Mouse (Mus musculus) limb, embryonic 11.5 days (tissue): ENCODE data around the gene Cfap99. TPM values are rescaled to one million over a fixed set of nuclear protein-coding genes. Genes with fewer than 3 reads are reported as not detected.
A peak's percentile ranks its signal among the peaks of the same experiment; 100 is the strongest.

Experiments used
- ATAC-seq: fragments of 200-750 bp; cut with Nextera tagmentation; 2 replicates; pipeline ENCODE4 v1.8.0; 2017; ENCODE audit warnings: low read depth; ENCODE audit not compliant: insufficient number of reproducible peaks, low FRiP score, low TSS enrichment
- DNase-seq: peaks from one replicate; pipeline ENCODE4 v3.0.0-alpha.2; 2015; ENCODE audit warnings: low spot score
- H3K27ac ChIP-seq: fragments of 300-500 bp; sonication (generic); replicated peaks from 2 replicates; pipeline ENCODE4 v1.5.1; 2014; ENCODE audit warnings: low read depth, mild to moderate bottlenecking, low read length
- H3K27me3 ChIP-seq: fragments of 300-500 bp; sonication (generic); 2 replicates; pipeline ENCODE4 v1.6.1; 2014; ENCODE audit warnings: mild to moderate bottlenecking, low read length, mixed read lengths; ENCODE audit not compliant: control insufficient read depth, insufficient read depth
- H3K36me3 ChIP-seq: fragments of 300-500 bp; sonication (generic); 2 replicates; pipeline ENCODE4 v1.6.1; 2014; ENCODE audit warnings: mild to moderate bottlenecking, low read length, moderate library complexity, mixed read lengths; ENCODE audit not compliant: control insufficient read depth, insufficient read depth
- H3K4me1 ChIP-seq: fragments of 300-500 bp; sonication (generic); 2 replicates; pipeline ENCODE4 v1.6.1; 2014; ENCODE audit warnings: low read length, mixed read lengths; ENCODE audit not compliant: control insufficient read depth, insufficient read depth
- H3K4me2 ChIP-seq: fragments of 300-500 bp; sonication (generic); 2 replicates; pipeline ENCODE4 v1.6.1; 2014; ENCODE audit warnings: low read depth, mild to moderate bottlenecking, moderate library complexity; ENCODE audit not compliant: severe bottlenecking
- H3K4me3 ChIP-seq: fragments of 300-500 bp; sonication (generic); 2 replicates; pipeline ENCODE4 v1.5.1; 2014; ENCODE audit warnings: low read depth, low read length
- H3K9ac ChIP-seq: fragments of 300-500 bp; sonication (generic); 2 replicates; pipeline ENCODE4 v1.6.1; 2014; ENCODE audit warnings: mild to moderate bottlenecking, low read length
- H3K9me3 ChIP-seq: fragments of 300-500 bp; sonication (generic); 2 replicates; pipeline ENCODE4 v1.6.1; 2016; ENCODE audit warnings: low read length; ENCODE audit not compliant: control insufficient read depth
- WGBS: fragments of 180-500 bp; shearing (Covaris S2); extraction: QIAGEN DNeasy Blood & Tissue Kit; methylation state at CpG from one replicate; pipeline ENCODE4 v1.1.7; 2014; 5-methylcytosine and 5-hydroxymethylcytosine counted together
- polyA plus RNA-seq: library from polyadenylated mRNA; unstranded; fragments of >200 nt; fragmentation: Nextera tagmentation; extraction: Ambion mirVana; gene quantifications from 2 replicates; pipeline ENCODE4 v1.2.1, GENCODE M21; 2014

Cfap99 gene
- polyA plus RNA-seq, 1 experiment from 2014 or later, result not detected

DNA sequence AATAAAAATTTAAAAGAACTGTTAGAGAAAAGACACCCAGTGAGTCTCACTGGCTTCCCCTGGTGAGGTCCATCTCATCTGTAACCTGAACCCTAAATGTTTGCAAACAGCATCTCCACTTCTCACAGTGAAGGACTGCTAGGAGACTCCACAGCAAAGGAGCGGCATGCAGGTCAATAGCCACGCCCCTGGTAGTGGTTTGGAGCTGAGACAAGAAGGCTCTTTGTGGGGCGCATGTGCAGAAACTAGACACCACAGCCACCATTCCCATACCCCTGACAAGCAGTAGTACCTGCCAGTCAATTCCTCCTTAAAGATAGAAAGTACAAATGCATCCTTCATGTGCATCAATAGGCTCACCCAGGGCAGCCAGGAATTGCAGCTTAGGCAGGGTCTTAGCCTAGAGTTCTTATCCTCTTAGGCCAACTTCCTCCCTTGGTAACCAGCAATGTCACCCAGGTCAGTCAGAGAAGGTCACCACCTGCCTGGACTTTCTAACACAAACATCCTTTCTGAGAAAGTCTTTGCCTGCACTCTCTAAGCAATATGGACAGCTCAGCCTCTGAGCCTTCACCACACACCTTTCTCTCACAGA, 4.1 kb upstream of the Cfap99 start:
- Histone ChIP-seq H3K36me3 (no peaks in the 10 kb centered on the region), H3K9me3 (no peaks in the 10 kb centered on the region), H3K4me2 (no peak overlapping the region), H3K4me1 (peaks cover 4% of the 10 kb centered on the region; the same call in 1 of the 2 replicates), H3K27ac (no peak overlapping the region), H3K4me3 (no peak overlapping the region), H3K9ac (no peak overlapping the region), H3K27me3 (peaks cover 44% of the 10 kb centered on the region)
- ATAC-seq, result no peak
- WGBS, result 43% methylated on average over 3 of the region's 3 CpGs
- no peak for DNase-seq

DNA sequence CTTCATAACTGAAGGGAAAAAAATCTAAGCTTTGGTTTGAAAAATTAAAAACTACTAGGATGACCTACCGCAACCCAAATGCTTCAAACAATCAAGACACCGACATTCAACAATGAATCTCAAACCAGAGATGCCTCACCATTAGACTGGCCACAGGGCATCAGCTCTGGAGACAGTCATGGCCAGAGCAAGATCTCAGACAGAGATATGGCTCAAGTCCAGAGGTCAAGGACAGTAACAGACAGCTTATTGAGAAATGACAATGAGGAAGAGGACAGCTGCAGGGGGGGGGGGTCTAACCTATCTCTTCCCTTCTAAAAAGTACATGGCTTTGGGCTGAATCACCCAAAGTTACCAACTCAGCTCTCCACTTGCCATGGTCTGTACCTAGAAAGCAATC, 3.1 kb upstream of the Cfap99 start:
- H3K36me3 ChIP-seq, result no peaks in the 10 kb centered on the region
- DNase-seq, result no peak
- WGBS, result 90% methylated on average over 2 of the region's 2 CpGs
- ATAC-seq, result no peak
- H3K27me3 ChIP-seq, result peaks cover 48% of the 10 kb centered on the region
- no peak overlapping the region for H3K4me3 ChIP-seq
- H3K4me1 ChIP-seq, result peaks cover 4% of the 10 kb centered on the region; the same call in 1 of the 2 replicates
- H3K27ac ChIP-seq, result no peak overlapping the region
- no peak overlapping the region for H3K9ac ChIP-seq
- no peak overlapping the region for H3K4me2 ChIP-seq
- no peaks in the 10 kb centered on the region for H3K9me3 ChIP-seq

DNA sequence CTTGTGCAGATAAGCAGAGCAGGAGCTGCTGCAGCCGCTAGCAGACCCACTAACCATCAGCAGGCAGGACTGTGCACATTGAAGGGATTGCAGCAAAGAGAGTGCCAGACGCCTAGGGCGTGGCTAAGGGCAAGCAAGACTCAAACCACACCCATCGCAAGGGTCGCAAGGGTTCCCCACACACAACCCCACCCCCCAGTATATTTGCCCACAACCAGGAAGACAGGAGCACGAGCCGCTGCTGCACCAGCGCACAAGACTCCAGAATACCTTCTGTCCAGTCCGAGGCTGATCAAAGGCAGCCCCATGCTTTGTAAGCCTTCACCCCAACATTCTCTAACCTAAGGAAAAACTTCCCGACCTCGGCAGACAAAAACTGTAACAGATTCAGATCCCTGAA, 1.9 kb upstream of the Cfap99 start:
- Histone ChIP-seq H3K9me3 (no peaks in the 10 kb centered on the region), H3K9ac (no peak overlapping the region), H3K27ac (no peak overlapping the region), H3K4me1 (peaks cover 4% of the 10 kb centered on the region; the same call in 1 of the 2 replicates), H3K4me2 (peak overlapping the region; percentile 95), H3K27me3 (peaks cover 48% of the 10 kb centered on the region), H3K4me3 (no peak overlapping the region), H3K36me3 (no peaks in the 10 kb centered on the region)
- WGBS, result 3% methylated on average over 11 of the region's 11 CpGs
- DNase-seq (peak; percentile 36), ATAC-seq (no peak)

DNA sequence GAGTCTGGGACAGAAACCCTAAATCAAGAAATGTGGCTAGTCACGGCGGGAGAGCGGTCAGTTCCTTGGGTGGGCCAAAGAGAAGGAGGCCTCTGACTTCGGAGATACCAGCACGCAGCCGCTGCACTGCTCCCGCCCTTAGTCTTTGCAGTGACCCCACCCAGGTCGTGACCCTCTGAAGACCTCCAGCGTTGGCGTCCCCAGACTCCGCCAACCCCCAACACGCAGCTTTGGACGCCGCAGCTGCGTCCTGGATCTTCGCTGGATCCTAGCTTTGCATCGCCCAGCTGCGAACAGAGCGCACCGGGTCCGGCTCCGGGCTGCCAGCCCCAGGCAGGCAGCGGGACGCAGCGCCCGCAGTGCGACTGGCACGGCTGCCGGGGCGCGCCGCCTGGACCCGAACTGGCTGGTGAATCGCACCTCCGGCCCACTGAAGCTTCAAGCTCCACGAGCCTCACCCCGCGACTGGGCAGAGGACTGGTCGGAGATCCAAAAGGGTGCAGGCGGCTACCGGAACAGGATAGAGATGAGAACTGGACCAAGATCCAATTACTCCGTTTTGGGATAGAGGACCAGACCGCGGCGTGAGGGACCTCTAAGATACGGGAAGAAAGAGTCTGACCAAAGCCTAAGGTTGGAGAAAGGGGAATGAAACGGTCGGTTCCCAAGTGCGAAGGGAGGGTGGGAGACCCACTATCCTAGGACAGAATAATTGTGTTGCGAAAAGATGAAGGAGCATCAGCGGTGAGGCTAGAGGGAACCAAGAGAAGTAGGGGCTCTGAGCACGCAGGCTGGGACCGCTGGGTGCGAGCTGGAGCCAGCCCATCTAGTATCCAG, 1.2 kb upstream of the Cfap99 start:
- no peak for ATAC-seq
- Histone ChIP-seq H3K9ac (no peak overlapping the region), H3K27me3 (peaks cover 48% of the 10 kb centered on the region)

DNA sequence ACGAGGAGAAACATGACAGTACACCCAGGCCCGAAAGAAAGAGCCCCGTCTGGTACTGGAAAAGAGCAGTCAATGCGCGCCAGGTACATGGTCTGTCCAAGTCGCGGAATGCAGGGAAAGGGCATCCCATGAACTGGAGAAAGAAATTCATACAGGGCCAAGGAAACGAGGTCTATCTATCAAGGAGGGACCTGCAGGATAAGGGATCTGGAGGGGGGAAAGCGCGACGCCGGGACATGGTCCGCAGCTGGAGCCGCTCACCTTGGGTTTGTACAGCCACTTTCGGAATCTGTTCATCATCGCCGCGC, 608 bp upstream of the Cfap99 start:
- ATAC-seq, result no peak
- H3K27me3 ChIP-seq, result peaks cover 48% of the 10 kb centered on the region

More for the DNA sequence above, 1.2 kb upstream of the Cfap99 start:
- WGBS, result under 1% methylated on average over 54 of the region's 54 CpGs
- Histone ChIP-seq H3K4me1 (peaks cover 4% of the 10 kb centered on the region; the same call in 1 of the 2 replicates), H3K36me3 (no peaks in the 10 kb centered on the region), H3K9me3 (no peaks in the 10 kb centered on the region), H3K4me2 (peak overlapping the region; percentile 95), H3K27ac (no peak overlapping the region), H3K4me3 (peak overlapping the region; percentile 61)
- peak; percentile 34 for DNase-seq

DNA sequence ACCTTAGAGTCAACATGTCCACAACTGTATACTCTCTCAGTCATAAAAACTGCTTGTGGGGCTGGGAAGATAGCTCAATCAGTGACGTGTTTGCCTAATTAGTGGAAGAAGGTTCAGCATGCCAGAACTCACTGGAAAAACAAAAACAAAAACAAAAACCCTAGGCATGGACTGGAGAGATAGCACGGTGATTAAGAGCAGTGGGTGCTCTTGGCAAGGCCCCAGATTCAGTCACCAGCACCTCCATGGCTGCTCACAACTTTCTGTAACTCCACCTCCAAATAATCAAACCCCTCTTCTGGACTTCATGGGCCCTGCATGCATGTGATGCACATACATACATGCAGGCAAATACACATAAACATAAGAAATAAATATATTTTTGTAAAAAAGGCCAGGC, 886 bp downstream of the Cfap99 start:
- Histone ChIP-seq H3K9me3 (no peaks in the 10 kb centered on the region), H3K27me3 (peaks cover 47% of the 10 kb centered on the region), H3K4me1 (peaks cover 4% of the 10 kb centered on the region; the same call in 1 of the 2 replicates), H3K27ac (no peak overlapping the region), H3K4me2 (no peak overlapping the region), H3K36me3 (no peaks in the 10 kb centered on the region), H3K9ac (no peak overlapping the region), H3K4me3 (no peak overlapping the region)
- WGBS, result 56% methylated on average over 2 of the region's 2 CpGs
- no peak for ATAC-seq
- no peak for DNase-seq

More for the DNA sequence above, 608 bp upstream of the Cfap99 start:
- H3K4me1 ChIP-seq, result peaks cover 4% of the 10 kb centered on the region; the same call in 1 of the 2 replicates
- H3K9me3 ChIP-seq, result no peaks in the 10 kb centered on the region
- H3K4me3 ChIP-seq, result peak overlapping the region; percentile 61
- peak overlapping the region; percentile 43 for H3K9ac ChIP-seq
- peak overlapping the region; percentile 95 for H3K4me2 ChIP-seq
- under 1% methylated on average over 18 of the region's 18 CpGs for WGBS
- H3K36me3 ChIP-seq, result no peaks in the 10 kb centered on the region
- H3K27ac ChIP-seq, result no peak overlapping the region
- DNase-seq, result no peak

DNA sequence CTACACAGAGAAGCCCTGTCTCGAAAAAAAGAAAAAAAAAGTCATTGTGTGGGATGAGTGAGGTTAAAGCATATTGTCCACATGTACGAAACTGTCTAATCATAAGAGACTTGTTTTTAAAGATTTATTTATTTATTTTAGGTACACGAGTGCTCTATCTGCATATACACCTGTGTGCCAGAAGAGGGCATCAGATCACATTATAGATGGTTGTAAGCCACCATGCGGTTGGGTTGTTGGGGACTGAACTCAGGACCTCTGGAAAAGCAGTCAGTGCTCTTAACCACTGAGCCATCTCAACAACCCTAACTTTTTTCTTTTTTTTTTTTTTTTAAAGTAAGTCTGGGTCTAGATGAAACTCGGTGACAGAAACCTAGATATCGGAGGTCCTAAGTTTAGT, 5.0 kb downstream of the Cfap99 start:
- no peak overlapping the region for H3K9ac ChIP-seq
- no peak for ATAC-seq
- H3K36me3 ChIP-seq, result no peaks in the 10 kb centered on the region
- WGBS, result 77% methylated on average over 6 of the region's 6 CpGs
- H3K27me3 ChIP-seq, result peaks cover 13% of the 10 kb centered on the region
- H3K4me3 ChIP-seq, result no peak overlapping the region
- H3K4me2 ChIP-seq, result no peak overlapping the region
- H3K4me1 ChIP-seq, result no peaks in the 10 kb centered on the region
- H3K27ac ChIP-seq, result no peak overlapping the region
- DNase-seq, result no peak
- no peaks in the 10 kb centered on the region for H3K9me3 ChIP-seq

DNA sequence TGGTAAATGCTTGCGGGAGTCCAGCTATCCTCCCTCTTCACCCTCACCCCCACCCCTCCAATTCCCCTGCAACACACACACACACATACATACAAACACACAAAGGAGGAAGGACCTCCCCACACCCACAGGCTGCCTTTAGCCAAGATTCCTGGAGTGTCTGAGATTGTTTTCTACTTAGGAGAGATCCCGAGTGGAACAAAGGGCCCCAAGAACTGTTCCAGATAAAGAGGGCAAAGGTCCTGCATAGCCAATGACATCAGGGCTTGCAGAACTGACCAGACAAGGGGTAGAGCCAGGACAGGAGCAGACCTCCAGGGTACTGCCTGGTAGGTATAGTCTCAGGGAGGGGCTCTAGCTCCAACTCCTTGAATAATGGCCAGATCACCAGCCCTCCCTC, 6.3 kb downstream of the Cfap99 start:
- H3K9ac ChIP-seq, result no peak overlapping the region
- no peaks in the 10 kb centered on the region for H3K4me1 ChIP-seq
- H3K36me3 ChIP-seq, result no peaks in the 10 kb centered on the region
- ATAC-seq (no peak), DNase-seq (no peak)
- H3K9me3 ChIP-seq, result no peaks in the 10 kb centered on the region
- no peak overlapping the region for H3K4me3 ChIP-seq
- H3K27ac ChIP-seq, result no peak overlapping the region
- 49% methylated on average over 2 of the region's 2 CpGs for WGBS
- H3K27me3 ChIP-seq, result peaks cover under 1% of the 10 kb centered on the region; the same call in 1 of the 2 replicates
- no peak overlapping the region for H3K4me2 ChIP-seq
